Comparison of ENCODE assay signal across 19 mouse cellular contexts in the genomic region with DNA sequence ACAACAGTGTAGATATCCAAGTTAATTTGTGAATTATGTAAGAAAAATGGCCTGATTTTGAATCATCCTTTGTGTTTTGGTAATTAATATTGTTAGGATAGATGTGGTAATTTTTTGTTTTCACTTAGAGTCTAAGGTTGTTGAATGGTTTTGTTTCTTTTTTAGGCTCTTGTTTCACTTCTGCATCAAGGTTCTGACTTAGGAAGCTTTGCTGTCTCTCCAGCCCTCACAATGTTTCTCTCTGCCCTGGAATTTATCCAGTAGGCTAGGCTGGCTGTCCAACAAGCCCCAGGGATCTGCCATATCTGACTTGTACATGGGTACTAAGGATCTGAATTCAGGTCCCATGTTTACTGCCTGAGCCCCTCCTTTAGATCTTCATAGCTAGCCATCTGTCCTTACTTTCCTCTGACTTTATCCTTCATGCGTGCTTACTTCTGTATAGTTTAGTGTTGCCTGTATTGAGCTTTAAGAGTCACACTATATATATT. TPM values are rescaled to one million over a fixed set of nuclear protein-coding genes. Genes with fewer than 3 reads are reported as not detected.
A peak's percentile ranks its signal among the peaks of the same experiment; 100 is the strongest.
DNase-seq lines count a peak whose midpoint lies in the region; ATAC-seq and TF ChIP-seq lines count a peak whose summit lies in the region.
"Had no signal": no experiment of that assay in that cellular context is flagged by ENCODE, and none has a peak within 500 bp of the region (broad histone marks: within the 10 kb centered on the region; RNA-seq: fewer than 3 reads in every experiment).

No protein-coding gene starts in this region.

- peak overlapping the region; percentile 89 for H3K27ac ChIP-seq in bone marrow macrophage, adult 2 months (ENCODE audit: insufficient read depth, low read depth, low read length)
- H3K27ac ChIP-seq: embryonic facial prominence, embryonic 12.5 days; embryonic facial prominence, embryonic 15.5 days; forebrain, embryonic 12.5 days; forebrain, embryonic 15.5 days; heart, adult 2 months; hindbrain, embryonic 12.5 days; hindbrain, embryonic 15.5 days had no signal

- ATAC-seq in megakaryocyte, adult 5-6 weeks (ENCODE audit: poor library complexity, severe bottlenecking) = peak; percentile 51
- ATAC-seq: forebrain, embryonic 15.5 days; Patski had no signal

- no peak overlapping the region for H3K4me3 ChIP-seq in bone marrow macrophage, adult 2 months (ENCODE audit: insufficient read depth, low read length)
- H3K4me3 ChIP-seq: embryonic facial prominence, embryonic 12.5 days; embryonic facial prominence, embryonic 15.5 days; erythroblast, embryonic 14.5 days; forebrain, embryonic 12.5 days; forebrain, embryonic 15.5 days; heart, adult 2 months; hindbrain, embryonic 12.5 days; hindbrain, embryonic 15.5 days had no signal

- TF ChIP-seq POLR2A in bone marrow macrophage, adult 2 months (IDR thresholded peaks at IDR 0.05; ENCODE audit: borderline replicate concordance, low read depth, low read length) = no peak

- TF ChIP-seq CTCF in bone marrow macrophage, adult 2 months (IDR thresholded peaks at IDR 0.05; ENCODE audit: low read depth, low read length) = no peak

- H3K4me1 ChIP-seq in bone marrow macrophage, adult 2 months (ENCODE audit: control insufficient read depth, insufficient read depth, low read length) = peaks cover 36% of the 10 kb centered on the region
- H3K4me1 ChIP-seq: embryonic facial prominence, embryonic 12.5 days; embryonic facial prominence, embryonic 15.5 days; forebrain, embryonic 12.5 days; forebrain, embryonic 15.5 days; hindbrain, embryonic 12.5 days; hindbrain, embryonic 15.5 days had no signal

- peak; percentile 9 to 10 for DNase-seq in B cell, adult 2 months
- no peak for DNase-seq in left cerebral cortex, postnatal 4 days
- no peak for DNase-seq in embryo, embryonic 9.5 days (ENCODE audit: extremely low spot score)
- no peak for DNase-seq in adrenal gland, adult 18-20 months (ENCODE audit: low spot score in 2 of 2)
- DNase-seq: adrenal gland, adult 8-10 months; adrenal gland, postnatal 25 days; cerebellum, adult 9-10 months; gastrocnemius, postnatal 25 days; heart, adult 2 months had no signal

- intact Hi-C loops in left cerebral cortex, postnatal 4 days (cut with DNase I) = no loop called here

RNA-seq across cellular contexts. Expression of a gene that starts 23.6 kb away (rescaled TPM):
- polyA plus RNA-seq in bone marrow macrophage, adult 2 months (2012; ENCODE audit: insufficient read depth, insufficient read length, missing spikeins) = 54.6 and 56.9 TPM in 2 replicates
- total RNA-seq in megakaryocyte, adult 5-6 weeks (2015) = 31.9 and 33.6 TPM in 2 replicates
- total RNA-seq in megakaryocyte, adult 5-6 weeks (2017) = 35.5 and 43.4 TPM in 2 replicates
- 10 to 100 TPM; 45.5 to 51.4 TPM for total RNA-seq in left cerebral cortex, postnatal 4 days (2021)
- 10 to 100 TPM; 49.9 to 62.1 TPM for total RNA-seq in adrenal gland, adult 18-20 months (2021)

RNA-seq across cellular contexts. Expression of a gene that starts 36.5 kb away (rescaled TPM):
- polyA plus RNA-seq in bone marrow macrophage, adult 2 months (2012; ENCODE audit: insufficient read depth, insufficient read length, missing spikeins) = 27.9 and 29.4 TPM in 2 replicates
- 42.4 and 44.7 TPM in 2 replicates for total RNA-seq in megakaryocyte, adult 5-6 weeks (2015)
- 41.0 and 49.4 TPM in 2 replicates for total RNA-seq in megakaryocyte, adult 5-6 weeks (2017)
- 10 to 100 TPM; 51.4 to 58.3 TPM for total RNA-seq in left cerebral cortex, postnatal 4 days (2021)
- total RNA-seq in adrenal gland, adult 18-20 months (2021) = 10 to 100 TPM; 31.5 to 33.8 TPM

Comparison
In these comparisons a context has a peak if more than half of its experiments do, and no peak if none do; other contexts are left out.
1. DNase-seq: peak in B cell, adult 2 months (2 of 2); none in left cerebral cortex, postnatal 4 days (single experiment), embryo, embryonic 9.5 days (single experiment) and adrenal gland, adult 18-20 months (0 of 2).